Mouse (Mus musculus): ENCODE measurements around the gene Il17d. TPM values are rescaled to one million over a fixed set of nuclear protein-coding genes. Genes with fewer than 3 reads are reported as not detected.
A peak's percentile ranks its signal among the peaks of the same experiment; 100 is the strongest.

Il17d gene
- total RNA-seq, 2 experiments from 2014 or later, result 0.64 to 1.4 TPM

DNA sequence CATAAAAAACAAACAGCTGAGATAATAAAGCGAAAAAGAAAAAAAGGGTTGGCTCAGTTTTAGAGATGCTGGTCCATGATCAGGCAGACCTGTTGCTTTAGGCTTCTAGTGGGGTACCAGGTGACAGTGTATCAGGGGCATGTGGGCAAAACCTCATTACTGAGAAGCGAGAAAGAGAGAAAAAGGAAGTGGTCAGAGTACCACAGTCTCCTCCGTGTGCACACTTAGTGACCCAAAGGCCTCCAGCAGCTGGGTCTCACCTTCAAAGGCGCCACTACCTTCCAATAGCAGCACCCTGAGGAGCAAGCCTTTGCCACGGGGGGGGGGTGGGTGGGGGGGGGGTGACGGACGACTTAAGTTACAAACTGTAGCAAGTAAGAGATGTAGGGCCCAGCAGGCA, 2.5 kb downstream of the Il17d start:
- no peak for TF ChIP-seq CTCF (IDR thresholded peaks at IDR 0.05)
- no peak overlapping the region for H3K4me3 ChIP-seq
- no peak overlapping the region for H3K27ac ChIP-seq
- no peak for DNase-seq
- intact Hi-C loops (cut with DNase I), result no loop called here

DNA sequence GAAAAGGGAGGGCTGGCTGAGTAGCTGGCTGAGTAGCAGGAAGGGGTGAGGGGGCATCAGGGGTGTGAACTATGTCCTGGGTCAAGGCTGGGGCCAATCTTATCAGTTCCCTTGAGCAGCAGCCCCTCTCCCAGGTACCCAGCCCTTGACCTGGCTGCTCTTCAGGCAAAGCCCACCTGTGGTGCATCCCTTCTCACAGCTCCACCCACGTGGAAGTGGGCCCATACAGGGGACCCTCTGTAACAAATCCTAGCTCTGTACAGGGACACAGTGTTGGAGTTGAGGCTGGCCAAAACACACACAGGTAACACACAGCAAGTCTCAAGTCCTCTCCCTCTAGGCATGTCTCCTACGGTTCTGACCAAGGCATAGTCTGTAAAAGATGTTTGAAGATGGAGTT, 3.0 kb downstream of the Il17d start:
- intact Hi-C loops (cut with DNase I), result no loop called here
- TF ChIP-seq CTCF (IDR thresholded peaks at IDR 0.05), result no peak
- no peak overlapping the region for H3K27ac ChIP-seq
- no peak overlapping the region for H3K4me3 ChIP-seq
- no peak for DNase-seq

GRCm38 (mm10) chr14:57529086-57529785, 4.7 kb downstream of the Il17d start:
- peak; percentile 54 for DNase-seq
- intact Hi-C loops (cut with DNase I), result no loop called here
- H3K27ac ChIP-seq, result peak overlapping the region; percentile 38; the same call in 1 of the 2 replicates
- H3K4me3 ChIP-seq, result no peak overlapping the region
- no peak for TF ChIP-seq CTCF (IDR thresholded peaks at IDR 0.05)

- DNase-seq, result no peak
- no peak overlapping the region for H3K4me3 ChIP-seq
- intact Hi-C loops (cut with DNase I), result no loop called here
- H3K27ac ChIP-seq, result peak overlapping the region; percentile 38; the same call in 1 of the 2 replicates
- TF ChIP-seq CTCF (IDR thresholded peaks at IDR 0.05), result no peak
Observed at GRCm38 (mm10) chr14:57529786-57530515, 5.4 kb downstream of the Il17d start.

- H3K27ac ChIP-seq, result no peak overlapping the region
- no peak overlapping the region for H3K4me3 ChIP-seq
- TF ChIP-seq CTCF (IDR thresholded peaks at IDR 0.05), result no peak
Observed at GRCm38 (mm10) chr14:57532577-57532976, 8.0 kb downstream of the Il17d start.

GRCm38 (mm10) chr14:57533214-57533613, 8.6 kb downstream of the Il17d start:
- intact Hi-C loops (cut with DNase I), result loop anchor here (1.0 kb wide), 1 partner anchor 86 kb away; no protein-coding TSS in a partner anchor
- Histone ChIP-seq H3K4me3 (no peak overlapping the region), H3K27ac (no peak overlapping the region)
- peak; percentile 74 for DNase-seq
- peak; percentile 92 for TF ChIP-seq CTCF (IDR thresholded peaks at IDR 0.05)

More at GRCm38 (mm10) chr14:57532577-57532976, 8.0 kb downstream of the Il17d start:
- no peak for DNase-seq
- intact Hi-C loops (cut with DNase I), result no loop called here

GRCm38 (mm10) chr14:57533841-57534240, 9.3 kb downstream of the Il17d start:
- intact Hi-C loops (cut with DNase I), result loop anchor here (1.0 kb wide), 1 partner anchor 85 kb away; no protein-coding TSS in a partner anchor
- peak overlapping the region; percentile 76 for H3K27ac ChIP-seq
- no peak for DNase-seq
- no peak for TF ChIP-seq CTCF (IDR thresholded peaks at IDR 0.05)
- H3K4me3 ChIP-seq, result no peak overlapping the region

DNA sequence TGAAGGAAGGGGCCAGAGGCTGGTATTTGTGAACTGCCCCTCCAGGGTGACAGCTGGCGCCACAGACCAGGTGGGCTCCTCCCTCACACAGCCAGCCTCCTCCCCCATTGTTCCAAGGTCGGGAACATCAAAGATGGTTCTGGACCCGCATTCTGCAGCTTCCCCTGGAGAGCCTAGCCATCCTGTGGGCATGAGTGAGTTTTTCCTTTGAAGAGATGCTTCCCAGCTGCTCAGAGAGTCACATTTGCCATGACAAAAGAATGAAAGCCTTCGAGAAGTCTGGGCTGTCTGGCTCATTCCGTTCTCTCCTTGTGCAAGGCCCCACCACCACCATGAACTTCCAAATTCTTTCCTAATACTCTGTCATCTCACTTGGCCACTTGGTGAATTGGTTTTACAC, 9.8 kb downstream of the Il17d start:
- Histone ChIP-seq H3K27ac (peak overlapping the region; percentile 76), H3K4me3 (no peak overlapping the region)
- no peak for TF ChIP-seq CTCF (IDR thresholded peaks at IDR 0.05)
- intact Hi-C loops (cut with DNase I), result no loop called here
- no peak for DNase-seq

GRCm38 (mm10) chr14:57534961-57535360, 10.4 kb downstream of the Il17d start:
- Histone ChIP-seq H3K4me3 (peak overlapping the region; percentile 42), H3K27ac (peak overlapping the region; percentile 76)
- no peak for TF ChIP-seq CTCF (IDR thresholded peaks at IDR 0.05)
- intact Hi-C loops (cut with DNase I), result no loop called here
- peak; percentile 76 for DNase-seq

- peak; percentile 38 for DNase-seq
- intact Hi-C loops (cut with DNase I), result no loop called here
- peak overlapping the region; percentile 42 for H3K4me3 ChIP-seq
- H3K27ac ChIP-seq, result peak overlapping the region; percentile 76
- TF ChIP-seq CTCF (IDR thresholded peaks at IDR 0.05), result no peak
Observed at GRCm38 (mm10) chr14:57535646-57536045, 11.1 kb downstream of the Il17d start.

- TF ChIP-seq CTCF (IDR thresholded peaks at IDR 0.05), result no peak
- no peak overlapping the region for H3K4me3 ChIP-seq
- no peak for DNase-seq
- intact Hi-C loops (cut with DNase I), result no loop called here
- H3K27ac ChIP-seq, result peak overlapping the region; percentile 55; the same call in 1 of the 2 replicates
Observed at GRCm38 (mm10) chr14:57536820-57537219, 12.2 kb downstream of the Il17d start.

DNA sequence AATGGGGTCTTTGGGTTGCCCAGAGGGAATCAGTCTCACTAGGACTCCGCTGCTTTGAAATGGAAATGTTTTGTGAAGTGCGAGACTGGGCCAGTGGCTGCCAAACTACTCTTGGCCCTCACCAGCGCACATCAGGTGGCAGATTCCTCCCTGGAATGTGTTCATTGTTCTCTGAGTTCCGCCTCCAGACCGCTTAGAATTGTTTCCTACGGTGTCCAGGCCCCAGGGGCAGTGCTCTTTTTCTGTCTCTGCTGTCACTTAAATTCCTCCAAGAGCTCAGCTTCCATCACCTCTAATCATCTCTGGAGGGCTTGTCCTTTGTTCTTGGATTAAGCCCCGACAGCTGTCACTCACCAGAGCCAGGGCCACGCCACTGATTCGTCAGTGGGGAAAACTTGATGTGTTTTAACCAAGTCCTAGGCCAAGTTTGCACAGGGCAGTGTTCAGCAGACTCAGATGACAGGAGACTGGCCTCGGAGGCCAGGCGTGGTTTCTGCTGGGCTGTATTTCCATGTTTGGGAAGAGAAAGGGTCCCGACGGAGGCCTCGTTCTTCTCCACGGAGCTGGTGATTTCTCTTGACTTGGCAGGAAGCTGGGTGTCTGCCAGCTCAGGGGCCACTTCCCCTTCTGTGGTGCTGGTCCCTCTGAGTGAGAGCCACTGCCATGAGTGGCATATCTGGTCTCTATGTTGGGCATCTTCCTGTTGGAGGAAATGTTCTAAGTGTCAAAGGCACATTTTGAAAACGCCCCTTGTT, 12.9 kb downstream of the Il17d start:
- no peak for TF ChIP-seq CTCF (IDR thresholded peaks at IDR 0.05)
- intact Hi-C loops (cut with DNase I), result no loop called here
- no peak for DNase-seq
- H3K4me3 ChIP-seq, result peak overlapping the region; percentile 6; the same call in 1 of the 2 replicates
- H3K27ac ChIP-seq, result peak overlapping the region; percentile 55

DNA sequence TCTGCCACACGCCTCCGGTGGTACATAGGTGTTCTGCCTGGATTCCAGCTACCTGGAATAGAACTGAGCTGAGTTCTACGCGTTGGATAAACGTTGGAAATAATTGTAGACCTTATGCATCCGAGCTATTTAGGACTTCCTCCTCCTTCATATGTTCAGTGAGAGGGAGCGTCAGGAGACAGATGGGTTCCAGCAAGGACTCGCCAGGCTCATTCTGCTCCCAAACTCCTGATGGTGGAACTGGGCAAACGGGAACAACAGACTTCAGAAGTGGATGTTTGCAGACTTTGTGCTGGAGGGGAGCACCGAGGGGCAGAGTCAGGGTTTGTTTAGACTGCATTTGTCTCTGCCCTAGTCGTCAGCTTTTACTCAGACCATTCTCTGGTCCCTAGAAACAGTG, 16.1 kb downstream of the Il17d start:
- no peak overlapping the region for H3K27ac ChIP-seq
- no peak for DNase-seq
- TF ChIP-seq CTCF (IDR thresholded peaks at IDR 0.05), result no peak
- intact Hi-C loops (cut with DNase I), result no loop called here
- no peak overlapping the region for H3K4me3 ChIP-seq

All from gastrocnemius, adult 2 months (tissue).